Mouse (Mus musculus): ENCODE data around the gene Nav2. TPM values are rescaled to one million over a fixed set of nuclear protein-coding genes. Genes with fewer than 3 reads are reported as not detected.

Gene Nav2
- polyA plus RNA-seq (2012; rRNA removed): 32.5 and 35.8 TPM in 2 replicates

DNA sequence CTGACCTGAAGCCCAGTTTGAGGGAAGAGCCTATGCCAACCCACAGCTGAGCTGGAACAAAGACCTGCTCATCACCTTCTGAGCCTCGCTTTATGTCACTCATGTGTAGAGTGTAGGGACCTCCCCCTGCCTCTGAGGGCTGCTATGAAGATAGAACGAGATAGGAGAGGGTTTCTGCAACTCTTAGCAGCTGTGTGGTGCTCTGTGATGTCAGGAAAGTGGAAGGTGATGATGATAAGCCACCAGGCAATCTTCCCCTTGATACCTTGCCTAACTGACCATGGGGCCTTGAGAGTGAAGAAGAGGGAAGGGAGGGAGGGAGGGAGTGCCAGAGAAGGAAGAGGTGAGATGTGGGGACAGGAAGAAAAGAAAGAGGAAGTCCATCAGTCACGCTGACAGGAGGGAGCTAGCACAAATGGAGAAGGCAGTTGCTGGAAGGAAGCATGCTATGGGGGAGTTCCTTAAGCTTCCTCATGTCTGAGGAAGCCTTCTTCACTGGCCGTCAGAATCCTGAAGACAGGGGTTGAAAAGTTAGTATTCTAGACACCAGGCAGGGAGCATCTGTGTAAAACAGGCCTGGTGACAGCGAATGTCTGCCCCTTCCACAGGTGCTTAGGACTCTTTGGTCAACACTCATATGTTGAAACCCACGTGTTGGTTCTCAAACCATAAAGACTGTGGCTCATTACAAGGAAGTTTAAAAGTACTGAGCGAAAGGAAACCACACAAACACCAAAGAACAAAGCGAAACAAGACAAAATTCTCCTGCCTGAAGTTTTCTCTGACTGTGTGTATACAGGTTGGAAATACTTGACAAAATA lies at the start of gene Nav2:
Gene Nav2, plus strand, starts transcription at position 196 of the 821 bp plus-strand sequence.
- H3K4me1 ChIP-seq (ENCODE audit: control insufficient read depth, insufficient read depth, low read length): no peaks in the 10 kb centered on the region
- no peak within 1 kb of the TSS for H3K4me3 ChIP-seq (replicated peaks; ENCODE audit: insufficient read depth, low read depth, low read length)
- TF ChIP-seq CTCF (IDR thresholded peaks at IDR 0.05; ENCODE audit: borderline replicate concordance, insufficient read depth, low read depth, low read length): no peak
- no peak for TF ChIP-seq POLR2A (IDR thresholded peaks at IDR 0.05; ENCODE audit: borderline replicate concordance, insufficient read depth, low read length)
- 88% methylated on average over 8 of the region's 8 CpGs for WGBS
- no peak within 1 kb of the TSS for H3K27ac ChIP-seq (ENCODE audit: insufficient read depth, low read length)
- no peaks in the 10 kb centered on the region for H3K27me3 ChIP-seq (ENCODE audit: control insufficient read depth, insufficient read depth, low read length)
- no peak for DNase-seq

- WGBS: 96% methylated on average over 4 of the region's 4 CpGs
- TF ChIP-seq POLR2A (IDR thresholded peaks at IDR 0.05; ENCODE audit: borderline replicate concordance, insufficient read depth, low read length) (no peak), CTCF (IDR thresholded peaks at IDR 0.05; ENCODE audit: borderline replicate concordance, insufficient read depth, low read depth, low read length) (no peak)
- H3K27ac ChIP-seq (ENCODE audit: insufficient read depth, low read length): no peak overlapping the region
Observed at GRCm38 (mm10) chr7:48859362-48859761, 49.2 kb upstream of the Nav2 start.

DNA sequence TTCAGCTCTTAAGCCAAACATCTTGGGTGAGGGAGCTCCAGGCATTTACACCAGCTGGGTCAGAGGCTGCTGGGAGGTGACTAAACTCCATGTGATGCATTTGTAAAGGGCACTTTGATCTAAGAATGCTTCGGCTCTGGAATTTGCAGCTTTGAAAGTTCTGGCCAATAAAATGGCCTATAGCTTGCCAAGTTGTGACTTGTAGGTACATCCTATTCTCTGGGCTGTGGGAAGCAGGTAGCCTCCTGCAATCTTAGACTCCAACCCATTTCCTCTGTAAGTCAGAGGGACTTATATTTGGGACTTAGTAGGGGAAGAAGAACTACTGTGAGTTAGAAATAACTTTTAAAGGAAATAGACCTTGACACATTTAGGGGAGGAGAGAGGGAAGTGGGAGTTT lies 47.6 kb upstream of the Nav2 start:
- Histone ChIP-seq H3K27ac (ENCODE audit: insufficient read depth, low read length) (no peak overlapping the region), H3K4me3 (replicated peaks; ENCODE audit: insufficient read depth, low read depth, low read length) (no peak overlapping the region), H3K4me1 (ENCODE audit: control insufficient read depth, insufficient read depth, low read length) (no peaks in the 10 kb centered on the region), H3K27me3 (ENCODE audit: control insufficient read depth, insufficient read depth, low read length) (no peaks in the 10 kb centered on the region)
- TF ChIP-seq CTCF (IDR thresholded peaks at IDR 0.05; ENCODE audit: borderline replicate concordance, insufficient read depth, low read depth, low read length) (no peak), POLR2A (IDR thresholded peaks at IDR 0.05; ENCODE audit: borderline replicate concordance, insufficient read depth, low read length) (no peak)
- no peak for DNase-seq
- 54% methylated on average over 1 of the region's 1 CpGs for WGBS

More at GRCm38 (mm10) chr7:48859362-48859761, 49.2 kb upstream of the Nav2 start:
- no peak for DNase-seq
- Histone ChIP-seq H3K27me3 (ENCODE audit: control insufficient read depth, insufficient read depth, low read length) (no peaks in the 10 kb centered on the region), H3K4me3 (replicated peaks; ENCODE audit: insufficient read depth, low read depth, low read length) (no peak overlapping the region), H3K4me1 (ENCODE audit: control insufficient read depth, insufficient read depth, low read length) (no peaks in the 10 kb centered on the region)

- WGBS: 91% methylated on average over 4 of the region's 4 CpGs
- no peak for DNase-seq
- no peak for TF ChIP-seq CTCF (IDR thresholded peaks at IDR 0.05; ENCODE audit: borderline replicate concordance, insufficient read depth, low read depth, low read length)
- Histone ChIP-seq H3K27me3 (ENCODE audit: control insufficient read depth, insufficient read depth, low read length) (no peaks in the 10 kb centered on the region), H3K4me3 (replicated peaks; ENCODE audit: insufficient read depth, low read depth, low read length) (no peak overlapping the region), H3K4me1 (ENCODE audit: control insufficient read depth, insufficient read depth, low read length) (no peaks in the 10 kb centered on the region), H3K27ac (ENCODE audit: insufficient read depth, low read length) (no peak overlapping the region)
Observed at GRCm38 (mm10) chr7:48861796-48862195, 46.7 kb upstream of the Nav2 start.

GRCm38 (mm10) chr7:48864199-48864598 lies 44.3 kb upstream of the Nav2 start:
- H3K4me1 ChIP-seq (ENCODE audit: control insufficient read depth, insufficient read depth, low read length): no peaks in the 10 kb centered on the region
- no peak overlapping the region for H3K4me3 ChIP-seq (replicated peaks; ENCODE audit: insufficient read depth, low read depth, low read length)
- TF ChIP-seq CTCF (IDR thresholded peaks at IDR 0.05; ENCODE audit: borderline replicate concordance, insufficient read depth, low read depth, low read length) (no peak), POLR2A (IDR thresholded peaks at IDR 0.05; ENCODE audit: borderline replicate concordance, insufficient read depth, low read length) (no peak)
- no peak for DNase-seq
- H3K27ac ChIP-seq (ENCODE audit: insufficient read depth, low read length): no peak overlapping the region
- H3K27me3 ChIP-seq (ENCODE audit: control insufficient read depth, insufficient read depth, low read length): no peaks in the 10 kb centered on the region

DNA sequence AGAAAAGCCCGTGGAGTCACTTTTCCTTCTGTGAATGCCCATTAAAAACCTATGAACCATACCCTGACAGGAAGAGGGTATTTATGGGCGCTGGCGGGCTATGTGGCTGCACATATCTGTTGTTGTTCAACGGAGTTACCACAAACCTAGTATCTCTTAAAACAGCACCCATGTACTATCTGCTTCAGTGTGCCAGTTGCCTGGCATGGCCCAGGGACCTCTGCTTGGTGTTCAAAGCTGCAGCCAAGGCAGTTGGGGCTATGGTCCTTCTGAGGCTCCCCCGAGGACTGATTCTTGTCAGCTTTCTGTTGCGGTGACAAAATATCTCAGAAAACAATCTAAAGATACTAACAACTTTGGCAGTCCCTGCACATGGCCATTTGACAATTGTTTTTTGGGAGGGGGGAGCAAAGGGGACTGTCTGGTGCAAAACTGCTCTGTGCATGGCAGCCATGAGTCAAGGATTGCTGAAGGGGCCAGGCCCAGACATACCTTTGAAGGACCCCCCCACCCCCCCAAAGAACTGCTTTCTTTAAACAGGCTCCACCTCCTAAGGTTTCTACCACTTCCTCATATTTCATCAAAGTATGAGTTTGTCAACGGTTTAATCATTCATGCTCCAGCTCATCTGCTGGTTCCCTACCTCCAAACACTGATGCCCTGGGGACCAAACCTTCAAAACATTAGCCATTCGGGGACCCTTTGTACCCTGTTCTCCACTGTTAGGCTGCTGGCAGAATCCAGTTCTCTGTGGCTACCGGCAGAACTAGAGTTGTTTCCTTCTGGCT lies 43.7 kb upstream of the Nav2 start:
- WGBS: 91% methylated on average over 9 of the region's 9 CpGs
- DNase-seq: no peak
- H3K27me3 ChIP-seq (ENCODE audit: control insufficient read depth, insufficient read depth, low read length): no peaks in the 10 kb centered on the region
- H3K4me1 ChIP-seq (ENCODE audit: control insufficient read depth, insufficient read depth, low read length): no peaks in the 10 kb centered on the region
- TF ChIP-seq CTCF (IDR thresholded peaks at IDR 0.05; ENCODE audit: borderline replicate concordance, insufficient read depth, low read depth, low read length): no peak
- no peak overlapping the region for H3K4me3 ChIP-seq (replicated peaks; ENCODE audit: insufficient read depth, low read depth, low read length)
- no peak overlapping the region for H3K27ac ChIP-seq (ENCODE audit: insufficient read depth, low read length)

- WGBS: 66% methylated on average over 18 of the region's 18 CpGs
- no peak for TF ChIP-seq CTCF (IDR thresholded peaks at IDR 0.05; ENCODE audit: borderline replicate concordance, insufficient read depth, low read depth, low read length)
- TF ChIP-seq POLR2A (IDR thresholded peaks at IDR 0.05; ENCODE audit: borderline replicate concordance, insufficient read depth, low read length): no peak
- Histone ChIP-seq H3K27me3 (ENCODE audit: control insufficient read depth, insufficient read depth, low read length) (no peaks in the 10 kb centered on the region), H3K4me1 (ENCODE audit: control insufficient read depth, insufficient read depth, low read length) (no peaks in the 10 kb centered on the region), H3K27ac (ENCODE audit: insufficient read depth, low read length) (no peak overlapping the region), H3K4me3 (replicated peaks; ENCODE audit: insufficient read depth, low read depth, low read length) (no peak overlapping the region)
- no peak for DNase-seq
Observed at GRCm38 (mm10) chr7:48867576-48867975, 40.9 kb upstream of the Nav2 start.

DNA sequence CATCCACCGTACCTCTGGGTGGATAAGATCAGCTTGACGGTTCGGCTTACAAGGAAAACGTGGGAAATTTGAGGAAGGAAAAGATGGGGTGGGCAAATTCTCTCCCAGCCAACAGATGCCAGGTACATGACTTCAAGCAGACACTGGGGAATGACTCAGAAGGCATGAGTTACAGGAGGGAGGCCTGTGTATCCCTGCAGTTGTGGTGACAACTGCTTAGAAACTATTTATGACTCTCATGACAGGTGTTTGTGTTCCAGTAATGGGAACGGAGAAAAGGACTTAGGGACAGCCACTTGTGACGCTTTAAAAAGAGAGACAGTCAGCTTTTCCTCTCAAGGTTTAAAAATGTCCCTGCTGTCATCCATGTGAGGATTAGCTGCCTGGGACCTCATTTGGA lies 38.4 kb upstream of the Nav2 start:
- Histone ChIP-seq H3K4me1 (ENCODE audit: control insufficient read depth, insufficient read depth, low read length) (no peaks in the 10 kb centered on the region), H3K4me3 (replicated peaks; ENCODE audit: insufficient read depth, low read depth, low read length) (no peak overlapping the region), H3K27ac (ENCODE audit: insufficient read depth, low read length) (no peak overlapping the region), H3K27me3 (ENCODE audit: control insufficient read depth, insufficient read depth, low read length) (no peaks in the 10 kb centered on the region)
- no peak for TF ChIP-seq POLR2A (IDR thresholded peaks at IDR 0.05; ENCODE audit: borderline replicate concordance, insufficient read depth, low read length)
- 94% methylated on average over 6 of the region's 6 CpGs for WGBS
- DNase-seq: no peak

All from cerebellum, adult 2 months (tissue).